Mouse (Mus musculus): ENCODE measurements around the gene Tob1.

DNA sequence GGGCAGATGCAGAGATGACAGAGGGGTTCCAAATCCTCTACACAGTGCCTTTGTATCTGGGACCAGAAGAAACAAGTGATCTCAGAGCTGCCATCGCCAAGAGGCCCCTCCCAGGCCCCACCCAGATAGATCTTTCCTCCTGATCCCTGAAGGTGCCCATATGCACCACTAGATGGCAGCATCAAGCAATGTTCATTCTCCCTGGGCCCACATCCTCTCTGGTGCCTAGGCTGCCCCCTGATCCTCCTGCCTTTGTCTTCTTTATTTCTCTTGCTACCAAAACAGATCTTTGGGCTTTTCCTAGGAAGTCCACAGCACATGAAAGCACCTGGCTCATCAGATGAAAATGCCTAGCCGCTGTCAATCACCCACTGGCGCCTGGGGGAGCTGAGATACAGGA lies 24.8 kb downstream of the Tob1 start:
- TF ChIP-seq CTCF (IDR thresholded peaks at IDR 0.05; ENCODE audit: low read depth, low read length) (peak; percentile 86), EP300 (IDR thresholded peaks at IDR 0.05; ENCODE audit: insufficient read depth, low read depth, low read length) (no peak), POLR2A (IDR thresholded peaks at IDR 0.05; ENCODE audit: insufficient read depth, low read length) (no peak)

Data from ES-Bruce4 (cell line).